Mouse (Mus musculus): ENCODE results near the gene Igfl3. TPM values are rescaled to one million over a fixed set of nuclear protein-coding genes. Genes with fewer than 3 reads are reported as not detected.

Gene Igfl3
- polyA plus RNA-seq (2014; fragmentation: Nextera tagmentation; extraction: Ambion mirVana): not detected in 2 replicates

- no peak for ATAC-seq (replicated peaks; ENCODE audit: insufficient number of reproducible peaks, low FRiP score, low TSS enrichment)
- no peak within 1 kb of the TSS for H3K27ac ChIP-seq (ENCODE audit: low read depth, low read length)
- no peaks in the 10 kb centered on the region for H3K36me3 ChIP-seq (ENCODE audit: control insufficient read depth, insufficient read depth, low read length)
- no peak within 1 kb of the TSS for H3K9ac ChIP-seq (ENCODE audit: low read depth, low read length)
- H3K9me3 ChIP-seq (replicated peaks; ENCODE audit: control insufficient read depth, low read length): peaks cover 9% of the 10 kb centered on the region
- H3K4me1 ChIP-seq (ENCODE audit: control insufficient read depth, insufficient read depth, low read length): no peaks in the 10 kb centered on the region
- no peaks in the 10 kb centered on the region for H3K27me3 ChIP-seq (ENCODE audit: control insufficient read depth, insufficient read depth, low read length)
- no peak within 1 kb of the TSS for H3K4me3 ChIP-seq (ENCODE audit: low read depth, low read length)
- no peak within 1 kb of the TSS for H3K4me2 ChIP-seq
Observed at GRCm38 (mm10) chr7:18176194-18176593, at the start of gene Igfl3. Gene Igfl3 (plus strand): TSS chr7:18176494.

GRCm38 (mm10) chr7:18210938-18211337, 34.6 kb downstream of the Igfl3 start:
- no peaks in the 10 kb centered on the region for H3K9me3 ChIP-seq (replicated peaks; ENCODE audit: control insufficient read depth, low read length)
- no peaks in the 10 kb centered on the region for H3K36me3 ChIP-seq (ENCODE audit: control insufficient read depth, insufficient read depth, low read length)
- H3K27ac ChIP-seq (ENCODE audit: low read depth, low read length): no peak overlapping the region
- H3K4me3 ChIP-seq (ENCODE audit: low read depth, low read length): no peak overlapping the region
- no peak overlapping the region for H3K9ac ChIP-seq (ENCODE audit: low read depth, low read length)
- H3K4me2 ChIP-seq: no peak overlapping the region
- no peaks in the 10 kb centered on the region for H3K4me1 ChIP-seq (ENCODE audit: control insufficient read depth, insufficient read depth, low read length)
- no peaks in the 10 kb centered on the region for H3K27me3 ChIP-seq (ENCODE audit: control insufficient read depth, insufficient read depth, low read length)
- 10% methylated on average over 9 of the region's 9 CpGs for WGBS (ENCODE audit: insufficient replicate concordance)
- no peak for ATAC-seq (replicated peaks; ENCODE audit: insufficient number of reproducible peaks, low FRiP score, low TSS enrichment)

- Histone ChIP-seq H3K27me3 (ENCODE audit: control insufficient read depth, insufficient read depth, low read length) (no peaks in the 10 kb centered on the region), H3K4me3 (ENCODE audit: low read depth, low read length) (no peak overlapping the region), H3K9me3 (replicated peaks; ENCODE audit: control insufficient read depth, low read length) (0 out of 2 replicates have a peak, but pooled peaks cover 2% of the 10 kb centered on the region), H3K27ac (ENCODE audit: low read depth, low read length) (no peak overlapping the region), H3K4me2 (no peak overlapping the region), H3K36me3 (ENCODE audit: control insufficient read depth, insufficient read depth, low read length) (no peaks in the 10 kb centered on the region), H3K4me1 (ENCODE audit: control insufficient read depth, insufficient read depth, low read length) (no peaks in the 10 kb centered on the region), H3K9ac (ENCODE audit: low read depth, low read length) (no peak overlapping the region)
- WGBS (ENCODE audit: insufficient replicate concordance): 49% methylated on average over 1 of the region's 1 CpGs
- ATAC-seq (replicated peaks; ENCODE audit: insufficient number of reproducible peaks, low FRiP score, low TSS enrichment): no peak
Observed at GRCm38 (mm10) chr7:18214699-18215098, 38.4 kb downstream of the Igfl3 start.

Other genes with a start within 250 kb of the Igfl3 start
- not detected in 2 replicates for gene Ceacam11, start 204.4 kb upstream of the Igfl3 start, polyA plus RNA-seq (2014; fragmentation: Nextera tagmentation; extraction: Ambion mirVana)
- gene Ceacam13, start 166.6 kb upstream of the Igfl3 start, polyA plus RNA-seq (2014; fragmentation: Nextera tagmentation; extraction: Ambion mirVana): not detected in 2 replicates
- gene Ceacam12, start 110.6 kb upstream of the Igfl3 start, polyA plus RNA-seq (2014; fragmentation: Nextera tagmentation; extraction: Ambion mirVana): not detected in 2 replicates
- gene Mill1, start 68.9 kb downstream of the Igfl3 start, polyA plus RNA-seq (2014; fragmentation: Nextera tagmentation; extraction: Ambion mirVana): not detected in 2 replicates
- not detected in 2 replicates for gene Psg18, start 178.5 kb downstream of the Igfl3 start, polyA plus RNA-seq (2014; fragmentation: Nextera tagmentation; extraction: Ambion mirVana)